8 mouse cellular contexts compared by ENCODE assay signal in the genomic region with DNA sequence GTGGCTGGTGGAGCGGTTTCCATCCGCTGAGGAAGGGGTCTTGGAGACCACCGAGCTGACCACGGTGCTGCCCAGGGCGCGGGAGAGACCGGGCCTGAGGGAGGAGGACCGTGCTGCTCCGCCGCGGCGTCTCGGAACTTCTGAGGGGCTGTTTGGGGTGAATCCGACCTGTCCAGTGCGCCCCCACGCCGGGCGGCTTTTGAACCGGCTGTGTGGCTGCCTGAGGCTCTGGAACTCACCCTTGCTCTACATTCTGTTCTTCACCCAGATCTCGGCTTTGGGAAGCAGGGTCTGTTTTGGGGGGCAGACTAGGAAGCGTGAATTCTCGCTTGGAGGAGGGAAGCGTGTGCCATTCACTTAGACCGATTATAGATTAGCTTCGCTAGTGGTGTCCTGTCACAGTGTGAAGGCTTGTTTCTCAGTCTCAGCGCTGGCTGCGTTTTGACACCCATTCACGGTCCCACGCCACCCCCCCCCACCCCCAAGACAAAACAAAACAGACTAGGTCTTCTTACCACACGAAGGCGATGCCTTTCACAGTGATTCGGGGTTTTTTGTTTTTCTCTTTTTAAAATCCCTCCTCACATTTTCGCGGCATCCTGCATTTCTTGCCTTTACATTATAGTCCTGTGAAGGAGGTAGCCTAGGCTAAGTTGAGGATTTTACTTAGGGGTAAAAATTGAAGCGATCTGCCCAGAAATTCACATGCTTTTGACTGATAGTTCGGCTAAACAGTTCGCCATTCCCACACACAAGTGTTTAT. TPM values are rescaled to one million over a fixed set of nuclear protein-coding genes. Genes with fewer than 3 reads are reported as not detected.
DNase-seq lines count a peak whose midpoint lies in the region; ATAC-seq lines count a peak whose summit lies in the region.

No protein-coding gene starts in this region.

- H3K9ac ChIP-seq in lung, embryonic 16.5 days (ENCODE audit: low read length) = peak overlapping the region; percentile 87
- H3K9ac ChIP-seq in forebrain, embryonic 16.5 days (replicated peaks; ENCODE audit: low read depth, low read length) = peak overlapping the region; percentile 95
- H3K9ac ChIP-seq in neural tube, embryonic 14.5 days (replicated peaks; ENCODE audit: low read depth, low read length) = peak overlapping the region; percentile 96

- 1% methylated on average over 37 of the region's 37 CpGs for WGBS in lung, embryonic 16.5 days
- 3% methylated on average over 37 of the region's 37 CpGs for WGBS in forebrain, embryonic 16.5 days
- 4% methylated on average over 37 of the region's 37 CpGs for WGBS in neural tube, embryonic 14.5 days

- DNase-seq in lung, postnatal 4 days = no peak
- DNase-seq in adipocyte (ENCODE audit: low spot score) (peak; percentile 73), liver (peak; percentile 62)
- DNase-seq in adrenal gland, adult 2 months = no peak
- DNase-seq in cerebellum, adult 11-12 months = no peak

- no peaks in the 10 kb centered on the region for H3K27me3 ChIP-seq in lung, embryonic 16.5 days (ENCODE audit: control insufficient read depth, insufficient read depth, low read depth, low read length)
- no peaks in the 10 kb centered on the region for H3K27me3 ChIP-seq in forebrain, embryonic 16.5 days (replicated peaks; ENCODE audit: control insufficient read depth, insufficient read depth, low read length)
- H3K27me3 ChIP-seq in neural tube, embryonic 14.5 days (ENCODE audit: control insufficient read depth, insufficient read depth, low read length) = no peaks in the 10 kb centered on the region

- H3K4me2 ChIP-seq in lung, embryonic 16.5 days (ENCODE audit: low read depth, low read length) = peak overlapping the region; percentile 67
- peak overlapping the region; percentile 70 for H3K4me2 ChIP-seq in forebrain, embryonic 16.5 days (ENCODE audit: low read length)
- peak overlapping the region; percentile 71 for H3K4me2 ChIP-seq in neural tube, embryonic 14.5 days (ENCODE audit: low read depth, low read length)

- H3K4me3 ChIP-seq in lung, embryonic 16.5 days (ENCODE audit: low read length) = peak overlapping the region; percentile 68
- H3K4me3 ChIP-seq in forebrain, embryonic 16.5 days (replicated peaks; ENCODE audit: low read length) = peak overlapping the region; percentile 88
- H3K4me3 ChIP-seq in neural tube, embryonic 14.5 days (ENCODE audit: low read depth, low read length) = peak overlapping the region; percentile 76

- ATAC-seq in lung, embryonic 16.5 days (ENCODE audit: low read depth) = peak; percentile 75
- ATAC-seq in forebrain, embryonic 16.5 days = peak; percentile 78
- peak; percentile 84 for ATAC-seq in neural tube, embryonic 14.5 days (ENCODE audit: low read depth)

- peak overlapping the region; percentile 88 for H3K27ac ChIP-seq in lung, embryonic 16.5 days (ENCODE audit: low read length)
- H3K27ac ChIP-seq in forebrain, embryonic 16.5 days (ENCODE audit: low read length) = peak overlapping the region; percentile 91
- peak overlapping the region; percentile 97 for H3K27ac ChIP-seq in neural tube, embryonic 14.5 days (ENCODE audit: low read depth, low read length)

- peaks cover 5% of the 10 kb centered on the region for H3K4me1 ChIP-seq in lung, embryonic 16.5 days (replicated peaks; ENCODE audit: control insufficient read depth, insufficient read depth, low read length)
- H3K4me1 ChIP-seq in forebrain, embryonic 16.5 days (replicated peaks; ENCODE audit: control insufficient read depth, insufficient read depth, low read length) = peaks cover 13% of the 10 kb centered on the region
- 0 out of 2 replicates have a peak, but pooled peaks cover 4% of the 10 kb centered on the region for H3K4me1 ChIP-seq in neural tube, embryonic 14.5 days (ENCODE audit: control insufficient read depth, insufficient read depth, low read length)

- no peaks in the 10 kb centered on the region for H3K9me3 ChIP-seq in lung, embryonic 16.5 days (ENCODE audit: control insufficient read depth, low read length)
- H3K9me3 ChIP-seq in forebrain, embryonic 16.5 days (ENCODE audit: control insufficient read depth, low read length) = no peaks in the 10 kb centered on the region
- no peaks in the 10 kb centered on the region for H3K9me3 ChIP-seq in neural tube, embryonic 14.5 days (ENCODE audit: control insufficient read depth, low read length)

- H3K36me3 ChIP-seq in lung, embryonic 16.5 days (ENCODE audit: control insufficient read depth, insufficient read depth, low read length) = no peaks in the 10 kb centered on the region
- H3K36me3 ChIP-seq in forebrain, embryonic 16.5 days (ENCODE audit: control insufficient read depth, insufficient read depth) = no peaks in the 10 kb centered on the region
- H3K36me3 ChIP-seq in neural tube, embryonic 14.5 days (ENCODE audit: control insufficient read depth, insufficient read depth, low read length) = no peaks in the 10 kb centered on the region

RNA-seq across cellular contexts. Expression of a gene that starts 0.6 kb away (rescaled TPM):
- 27.2 and 30.4 TPM in 2 replicates for polyA plus RNA-seq in lung, embryonic 16.5 days (2015; fragmentation: Nextera tagmentation; extraction: Ambion mirVana)
- 32.8 and 35.2 TPM in 2 replicates for polyA plus RNA-seq in forebrain, embryonic 16.5 days (2015; fragmentation: Nextera tagmentation; extraction: Ambion mirVana)
- polyA plus RNA-seq in neural tube, embryonic 14.5 days (2014; fragmentation: Nextera tagmentation; extraction: Ambion mirVana) = 22.3 and 27.5 TPM in 2 replicates
- total RNA-seq in adrenal gland, adult 2 months (2021) = 10 to 100 TPM; 70.4 to 84.6 TPM
- 24.1 and 30.2 TPM in 2 replicates for polyA plus RNA-seq in adrenal gland, adult 2 months (2012; rRNA removed)

RNA-seq across cellular contexts. Expression of a gene that starts 14.0 kb away (rescaled TPM):
- polyA plus RNA-seq in lung, embryonic 16.5 days (2015; fragmentation: Nextera tagmentation; extraction: Ambion mirVana) = 110 and 112 TPM in 2 replicates
- polyA plus RNA-seq in forebrain, embryonic 16.5 days (2015; fragmentation: Nextera tagmentation; extraction: Ambion mirVana) = 240 and 248 TPM in 2 replicates
- 316 and 335 TPM in 2 replicates for polyA plus RNA-seq in neural tube, embryonic 14.5 days (2014; fragmentation: Nextera tagmentation; extraction: Ambion mirVana)
- total RNA-seq in adrenal gland, adult 2 months (2021) = 100 to 1,000 TPM; 362 to 464 TPM
- 241 and 338 TPM in 2 replicates for polyA plus RNA-seq in adrenal gland, adult 2 months (2012; rRNA removed)

Comparison
In these comparisons a context has a peak if more than half of its experiments do, and no peak if none do; other contexts are left out.
1. DNase-seq: peak in adipocyte (single experiment) and liver (single experiment); none in lung, postnatal 4 days (0 of 2), adrenal gland, adult 2 months (single experiment) and cerebellum, adult 11-12 months (single experiment).
2. Peak in every context shown above with its lines, with median percentiles within 50 percentile points of each other: ATAC-seq, H3K27ac ChIP-seq, H3K4me2 ChIP-seq, H3K4me3 ChIP-seq and H3K9ac ChIP-seq.